ENCODE assay signal across 22 mouse cellular contexts in the genomic region with DNA sequence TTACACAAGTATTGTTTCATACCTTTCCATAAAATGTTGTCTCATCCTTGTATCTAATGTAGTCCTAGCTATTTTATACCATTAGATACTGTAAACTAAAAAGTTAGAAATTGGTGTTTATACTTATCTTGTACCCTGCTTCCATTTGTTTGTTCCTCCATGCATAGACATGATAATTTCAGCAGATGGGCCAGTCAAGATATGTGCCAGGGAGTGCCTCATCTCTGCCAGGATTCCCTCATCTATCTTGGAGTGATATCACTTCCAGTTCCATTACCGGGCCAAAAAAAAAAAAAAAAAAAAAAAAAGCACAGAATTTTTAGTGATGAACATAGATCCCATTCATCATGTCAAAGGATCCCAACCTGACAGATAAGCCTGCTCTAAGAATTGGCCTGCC.
DNase-seq lines count a peak whose midpoint lies in the region; ATAC-seq lines count a peak whose summit lies in the region.
"Had no signal": no experiment of that assay in that cellular context is flagged by ENCODE, and none has a peak within 500 bp of the region (broad histone marks: within the 10 kb centered on the region; RNA-seq: fewer than 3 reads in every experiment).

No protein-coding gene starts in this region.

- no peaks in the 10 kb centered on the region for H3K9me3 ChIP-seq in forebrain, embryonic 14.5 days (replicated peaks; ENCODE audit: control insufficient read depth, low read length)
- no peaks in the 10 kb centered on the region for H3K9me3 ChIP-seq in forebrain, embryonic 11.5 days (ENCODE audit: control insufficient read depth, low read length)
- H3K9me3 ChIP-seq: embryonic facial prominence, embryonic 13.5 days; G1E; heart, embryonic 10.5 days; hindbrain, embryonic 13.5 days had no signal

- WGBS in forebrain, embryonic 14.5 days, result 83% methylated on average over 1 of the region's 1 CpGs
- WGBS in forebrain, embryonic 11.5 days, result no CpG with 5 or more reads among the region's 1 CpGs

- H3K36me3 ChIP-seq in forebrain, embryonic 14.5 days (ENCODE audit: control insufficient read depth, insufficient read depth, low read length), result no peaks in the 10 kb centered on the region
- no peaks in the 10 kb centered on the region for H3K36me3 ChIP-seq in forebrain, embryonic 11.5 days (ENCODE audit: control insufficient read depth, insufficient read depth, low read length)
- H3K36me3 ChIP-seq: embryonic facial prominence, embryonic 13.5 days; G1E; heart, embryonic 10.5 days; hindbrain, embryonic 13.5 days had no signal

- no peak overlapping the region for H3K4me3 ChIP-seq in forebrain, embryonic 14.5 days (ENCODE audit: low read depth, low read length)
- no peak overlapping the region for H3K4me3 ChIP-seq in forebrain, embryonic 11.5 days (ENCODE audit: low read depth, low read length)
- H3K4me3 ChIP-seq: embryonic facial prominence, embryonic 13.5 days; heart, embryonic 10.5 days; hindbrain, embryonic 13.5 days had no signal

- no peak overlapping the region for H3K9ac ChIP-seq in forebrain, embryonic 14.5 days (ENCODE audit: low read length)
- no peak overlapping the region for H3K9ac ChIP-seq in forebrain, embryonic 11.5 days (ENCODE audit: low read length)
- H3K9ac ChIP-seq: embryonic facial prominence, embryonic 13.5 days; hindbrain, embryonic 13.5 days had no signal

- no peaks in the 10 kb centered on the region for H3K27me3 ChIP-seq in forebrain, embryonic 14.5 days (replicated peaks; ENCODE audit: control insufficient read depth, insufficient read depth, low read length)
- no peaks in the 10 kb centered on the region for H3K27me3 ChIP-seq in forebrain, embryonic 11.5 days (ENCODE audit: control insufficient read depth, insufficient read depth, low read length)
- H3K27me3 ChIP-seq: embryonic facial prominence, embryonic 13.5 days; hindbrain, embryonic 13.5 days had no signal

- ATAC-seq in forebrain, embryonic 14.5 days, result no peak; the same call in 1 of the 2 replicates
- ATAC-seq in forebrain, embryonic 11.5 days (replicated peaks; ENCODE audit: low FRiP score), result no peak
- ATAC-seq: CD4-positive, CD25-positive, alpha-beta regulatory T cell, adult 4 months; hindbrain, postnatal 0 days had no signal

- H3K4me1 ChIP-seq in forebrain, embryonic 14.5 days (ENCODE audit: control insufficient read depth, insufficient read depth, low read length), result no peaks in the 10 kb centered on the region
- no peaks in the 10 kb centered on the region for H3K4me1 ChIP-seq in forebrain, embryonic 11.5 days (replicated peaks; ENCODE audit: control insufficient read depth, insufficient read depth, low read length)
- H3K4me1 ChIP-seq: embryonic facial prominence, embryonic 13.5 days; heart, embryonic 10.5 days; hindbrain, embryonic 13.5 days had no signal

- peak; percentile 7 for DNase-seq in cerebellum, adult 11-12 months
- no peak for DNase-seq in cerebellum, adult 8-10 months
- DNase-seq in forebrain, embryonic 14.5 days (ENCODE audit: low spot score), result peak; percentile 31
- DNase-seq in forebrain, embryonic 11.5 days (ENCODE audit: low spot score), result no peak
- DNase-seq in left cerebral cortex, postnatal 4 days, result peak; percentile 6
- DNase-seq in left cerebral cortex, adult 18-20 months (ENCODE audit: low spot score in 2 of 2), result no peak
- peak; percentile 28 to 45 for DNase-seq in cerebellum, postnatal 36 days
- DNase-seq in lung, postnatal 4 days, result no peak
- DNase-seq: adrenal gland, adult 8-10 months; adrenal gland, postnatal 36 days; B cell, adult 2 months; gastrocnemius, postnatal 10 days; heart, adult 18-20 months; heart, postnatal 14 days; kidney, adult 11 months; kidney, adult 9 months had no signal

- no peak overlapping the region for H3K4me2 ChIP-seq in forebrain, embryonic 14.5 days (ENCODE audit: low read length)
- H3K4me2 ChIP-seq in forebrain, embryonic 11.5 days (ENCODE audit: low read depth, low read length, severe bottlenecking), result no peak overlapping the region
- H3K4me2 ChIP-seq: embryonic facial prominence, embryonic 13.5 days; hindbrain, embryonic 13.5 days had no signal

- intact Hi-C loops in left cerebral cortex, postnatal 4 days (cut with DNase I), result no loop called here

- no peak overlapping the region for H3K27ac ChIP-seq in forebrain, embryonic 14.5 days (ENCODE audit: low read depth, low read length)
- H3K27ac ChIP-seq in forebrain, embryonic 11.5 days (ENCODE audit: low read depth, low read length), result no peak overlapping the region
- H3K27ac ChIP-seq: embryonic facial prominence, embryonic 13.5 days; heart, embryonic 10.5 days; hindbrain, embryonic 13.5 days; hindbrain, postnatal 0 days had no signal

Comparison
In these comparisons a context has a peak if more than half of its experiments do, and no peak if none do; other contexts are left out.
1. DNase-seq: peak in cerebellum, adult 11-12 months (single experiment), forebrain, embryonic 14.5 days (single experiment), left cerebral cortex, postnatal 4 days (single experiment) and cerebellum, postnatal 36 days (2 of 2); none in cerebellum, adult 8-10 months (single experiment), forebrain, embryonic 11.5 days (single experiment), left cerebral cortex, adult 18-20 months (0 of 2) and lung, postnatal 4 days (0 of 2).